Comparison of ENCODE assay signal across 10 mouse cellular contexts in the genomic region with DNA sequence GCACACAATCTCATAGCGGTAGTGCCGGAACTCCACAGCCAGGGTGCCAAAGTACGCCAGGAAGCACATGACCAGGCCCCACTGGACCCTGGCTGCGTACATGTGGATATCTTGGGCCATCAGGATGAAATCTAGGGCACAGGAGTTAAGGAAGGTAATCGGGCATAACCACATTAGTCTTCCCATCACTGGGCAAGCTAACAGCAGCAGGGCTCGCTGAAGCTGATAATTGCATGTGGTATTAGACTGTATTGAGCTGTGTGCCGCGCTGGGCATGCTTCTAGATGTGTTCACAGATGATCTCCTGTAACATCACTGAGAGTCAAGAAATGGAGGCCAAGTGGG. TPM values are rescaled to one million over a fixed set of nuclear protein-coding genes. Genes with fewer than 3 reads are reported as not detected.
DNase-seq lines count a peak whose midpoint lies in the region; ATAC-seq and TF ChIP-seq lines count a peak whose summit lies in the region.
"Had no signal": no experiment of that assay in that cellular context is flagged by ENCODE, and none has a peak within 500 bp of the region (broad histone marks: within the 10 kb centered on the region; RNA-seq: fewer than 3 reads in every experiment).

No protein-coding gene starts in this region.

- TF ChIP-seq CTCF in gastrocnemius, adult 2 months (IDR thresholded peaks at IDR 0.05): no peak
- TF ChIP-seq CTCF in lung, embryonic 14.5 days (IDR thresholded peaks at IDR 0.05; ENCODE audit: low read depth): no peak
- TF ChIP-seq CTCF in lung, postnatal 0 days (IDR thresholded peaks at IDR 0.05): no peak

- no peak overlapping the region for H3K9ac ChIP-seq in lung, embryonic 14.5 days
- no peak overlapping the region for H3K9ac ChIP-seq in lung, postnatal 0 days (replicated peaks; ENCODE audit: low read depth)
- H3K9ac ChIP-seq in limb, embryonic 12.5 days (replicated peaks): no peak overlapping the region
- no peak overlapping the region for H3K9ac ChIP-seq in stomach, embryonic 14.5 days (replicated peaks; ENCODE audit: low read depth, low read length)

- ATAC-seq in lung, embryonic 14.5 days (ENCODE audit: insufficient read depth): no peak
- ATAC-seq in lung, postnatal 0 days: no peak
- no peak for ATAC-seq in limb, embryonic 12.5 days (ENCODE audit: insufficient number of reproducible peaks, insufficient read depth, low FRiP score, low TSS enrichment, low read depth)
- ATAC-seq in stomach, embryonic 14.5 days (ENCODE audit: insufficient number of reproducible peaks, insufficient read depth, low FRiP score, low read depth): no peak

- no peaks in the 10 kb centered on the region for H3K27me3 ChIP-seq in lung, embryonic 14.5 days (ENCODE audit: insufficient read depth, low read length)
- H3K27me3 ChIP-seq in lung, postnatal 0 days (replicated peaks; ENCODE audit: insufficient read depth, low read length): no peaks in the 10 kb centered on the region
- H3K27me3 ChIP-seq in limb, embryonic 12.5 days: no peaks in the 10 kb centered on the region
- no peaks in the 10 kb centered on the region for H3K27me3 ChIP-seq in stomach, embryonic 14.5 days (ENCODE audit: control insufficient read depth, insufficient read depth, low read length)

- intact Hi-C loops in gastrocnemius, adult 2 months (cut with DNase I): loop anchor here (5.0 kb wide), 2 partner anchors 77 to 147 kb away; a partner anchor contains a TSS

- H3K27ac ChIP-seq in gastrocnemius, adult 2 months: no peak overlapping the region
- H3K27ac ChIP-seq in lung, embryonic 14.5 days (ENCODE audit: low read depth): no peak overlapping the region
- H3K27ac ChIP-seq in lung, postnatal 0 days (ENCODE audit: low read length): no peak overlapping the region
- no peak overlapping the region for H3K27ac ChIP-seq in limb, embryonic 12.5 days
- no peak overlapping the region for H3K27ac ChIP-seq in stomach, embryonic 14.5 days (ENCODE audit: low read length)

- TF ChIP-seq EP300 in lung, postnatal 0 days (IDR thresholded peaks at IDR 0.05): no peak

- H3K4me3 ChIP-seq in gastrocnemius, adult 2 months: peak overlapping the region; percentile 62
- H3K4me3 ChIP-seq in lung, embryonic 14.5 days (ENCODE audit: low read depth, low read length): no peak overlapping the region
- H3K4me3 ChIP-seq in lung, postnatal 0 days (ENCODE audit: low read depth, low read length): no peak overlapping the region
- no peak overlapping the region for H3K4me3 ChIP-seq in limb, embryonic 12.5 days (replicated peaks)
- H3K4me3 ChIP-seq in stomach, embryonic 14.5 days (ENCODE audit: low read depth, low read length): 0 out of 2 replicates have a peak overlapping the region, but pooled peaks have one; percentile 26

- H3K4me1 ChIP-seq in lung, embryonic 14.5 days (ENCODE audit: insufficient read depth): peaks cover 17% of the 10 kb centered on the region
- H3K4me1 ChIP-seq in lung, postnatal 0 days (ENCODE audit: insufficient read depth, low read depth, low read length): no peaks in the 10 kb centered on the region
- peaks cover 28% of the 10 kb centered on the region for H3K4me1 ChIP-seq in limb, embryonic 12.5 days (replicated peaks)
- H3K4me1 ChIP-seq in stomach, embryonic 14.5 days (ENCODE audit: control insufficient read depth, insufficient read depth, low read length): peaks cover 4% of the 10 kb centered on the region; the same call in 1 of the 2 replicates

- no peaks in the 10 kb centered on the region for H3K9me3 ChIP-seq in lung, embryonic 14.5 days (ENCODE audit: low read depth, low read length)
- H3K9me3 ChIP-seq in lung, postnatal 0 days (ENCODE audit: low read length): no peaks in the 10 kb centered on the region
- H3K9me3 ChIP-seq in limb, embryonic 12.5 days: no peaks in the 10 kb centered on the region
- no peaks in the 10 kb centered on the region for H3K9me3 ChIP-seq in stomach, embryonic 14.5 days (ENCODE audit: control insufficient read depth, low read depth, low read length)

- H3K36me3 ChIP-seq in lung, embryonic 14.5 days (ENCODE audit: insufficient read depth): no peaks in the 10 kb centered on the region
- no peaks in the 10 kb centered on the region for H3K36me3 ChIP-seq in lung, postnatal 0 days (ENCODE audit: insufficient read depth, low read length)
- H3K36me3 ChIP-seq in limb, embryonic 12.5 days: no peaks in the 10 kb centered on the region
- no peaks in the 10 kb centered on the region for H3K36me3 ChIP-seq in stomach, embryonic 14.5 days (ENCODE audit: control insufficient read depth, insufficient read depth, low read length)

- DNase-seq in gastrocnemius, adult 2 months: no peak
- no peak for DNase-seq in gastrocnemius, postnatal 4 days (ENCODE audit: low spot score in 2 of 2)
- DNase-seq in lung, embryonic 14.5 days: no peak
- DNase-seq in lung, postnatal 0 days (ENCODE audit: low spot score): no peak
- no peak for DNase-seq in right cerebral cortex, postnatal 25 days
- DNase-seq in testis, postnatal 10 days (ENCODE audit: low spot score): no peak
- DNase-seq: cerebellum, adult 11 months; lung, adult 18-20 months had no signal

- H3K4me2 ChIP-seq in lung, embryonic 14.5 days: peak overlapping the region; percentile 67
- no peak overlapping the region; the same call in 1 of the 2 replicates for H3K4me2 ChIP-seq in lung, postnatal 0 days (replicated peaks; ENCODE audit: low read depth, low read length)
- peak overlapping the region; percentile 60 for H3K4me2 ChIP-seq in limb, embryonic 12.5 days
- H3K4me2 ChIP-seq in stomach, embryonic 14.5 days (replicated peaks; ENCODE audit: low read depth, low read length): peak overlapping the region; percentile 59

- WGBS in lung, embryonic 14.5 days: 80% methylated on average over 8 of the region's 8 CpGs
- WGBS in lung, postnatal 0 days: 75% methylated on average over 8 of the region's 8 CpGs
- WGBS in limb, embryonic 12.5 days: 89% methylated on average over 8 of the region's 8 CpGs
- WGBS in stomach, embryonic 14.5 days: 86% methylated on average over 8 of the region's 8 CpGs

RNA-seq across cellular contexts. Expression of a gene that starts 40.1 kb away (rescaled TPM):
- 1 to 10 TPM; 6.7 to 9.0 TPM for total RNA-seq in gastrocnemius, adult 2 months (2021)
- 10 to 100 TPM; 13.9 to 14.7 TPM for total RNA-seq in gastrocnemius, postnatal 4 days (2021)
- 47.9 and 50.8 TPM in 2 replicates for polyA plus RNA-seq in lung, embryonic 14.5 days (2014; fragmentation: Nextera tagmentation; extraction: Ambion mirVana)
- polyA plus RNA-seq in lung, postnatal 0 days (2015; fragmentation: Nextera tagmentation; extraction: Ambion mirVana): 27.9 and 29.6 TPM in 2 replicates
- 48.2 and 52.1 TPM in 2 replicates for polyA plus RNA-seq in limb, embryonic 12.5 days (2016; fragmentation: Nextera tagmentation; extraction: Ambion mirVana)
- polyA plus RNA-seq in stomach, embryonic 14.5 days (2014; fragmentation: Nextera tagmentation; extraction: Ambion mirVana): 39.4 and 45.4 TPM in 2 replicates

RNA-seq across cellular contexts. Expression of a gene that starts 40.4 kb away (rescaled TPM):
- total RNA-seq in gastrocnemius, adult 2 months (2021): 10 to 100 TPM; 74.8 to 77.5 TPM
- total RNA-seq in gastrocnemius, postnatal 4 days (2021): 100 to 1,000 TPM; 116 to 132 TPM
- 200 and 204 TPM in 2 replicates for polyA plus RNA-seq in lung, embryonic 14.5 days (2014; fragmentation: Nextera tagmentation; extraction: Ambion mirVana)
- polyA plus RNA-seq in lung, postnatal 0 days (2015; fragmentation: Nextera tagmentation; extraction: Ambion mirVana): 59.5 and 70.9 TPM in 2 replicates
- 257 and 266 TPM in 2 replicates for polyA plus RNA-seq in limb, embryonic 12.5 days (2016; fragmentation: Nextera tagmentation; extraction: Ambion mirVana)
- 200 and 207 TPM in 2 replicates for polyA plus RNA-seq in stomach, embryonic 14.5 days (2014; fragmentation: Nextera tagmentation; extraction: Ambion mirVana)

Comparison
In these comparisons a context has a peak if more than half of its experiments do, and no peak if none do; other contexts are left out.
1. H3K4me3 ChIP-seq: peak in gastrocnemius, adult 2 months (single experiment) and stomach, embryonic 14.5 days (single experiment); none in lung, embryonic 14.5 days (single experiment), lung, postnatal 0 days (single experiment) and limb, embryonic 12.5 days (single experiment).